Comparison of ENCODE assay signal across 15 mouse cellular contexts in the genomic region with DNA sequence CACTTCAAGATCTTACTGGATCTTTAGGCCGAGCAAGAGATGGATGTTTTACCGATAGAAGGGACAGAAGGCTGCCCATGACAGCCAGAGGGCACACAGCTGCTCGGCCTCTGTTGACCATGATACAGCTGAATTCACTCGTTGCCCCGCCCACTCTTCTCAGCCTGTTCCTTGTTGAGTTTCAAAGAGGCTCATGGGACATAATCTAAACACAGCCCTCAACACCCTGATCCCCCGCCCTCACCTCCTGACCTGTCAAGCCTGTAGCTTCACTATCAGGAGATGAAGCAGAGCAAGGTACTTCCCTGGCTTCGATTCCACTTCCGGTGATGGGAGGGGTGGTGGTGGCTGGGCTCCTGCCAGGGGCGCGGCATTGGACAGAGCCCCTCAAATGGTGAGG. TPM values are rescaled to one million over a fixed set of nuclear protein-coding genes. Genes with fewer than 3 reads are reported as not detected.
DNase-seq lines count a peak whose midpoint lies in the region; ATAC-seq lines count a peak whose summit lies in the region.
"Had no signal": no experiment of that assay in that cellular context is flagged by ENCODE, and none has a peak within 500 bp of the region (broad histone marks: within the 10 kb centered on the region; RNA-seq: fewer than 3 reads in every experiment).

No protein-coding gene starts in this region.

- intact Hi-C loops in heart, postnatal 25 days (cut with DNase I) = no loop called here

- DNase-seq in heart, postnatal 25 days (ENCODE audit: low spot score) = no peak
- peak; percentile 41 for DNase-seq in urinary bladder, postnatal 14 days (ENCODE audit: low spot score)
- DNase-seq in urinary bladder, adult 18-20 months (ENCODE audit: low spot score in 2 of 2) = no peak
- DNase-seq in ovary, adult 18-20 months (ENCODE audit: low spot score) = no peak
- no peak for DNase-seq in frontal cortex, postnatal 10 days (ENCODE audit: low spot score in 2 of 2)
- DNase-seq in left cerebral cortex, adult 9 months (ENCODE audit: low spot score in 2 of 2) = no peak
- DNase-seq: right cerebral cortex, postnatal 4 days; thymus, adult 2 months had no signal

- no peaks in the 10 kb centered on the region for H3K36me3 ChIP-seq in heart, embryonic 16.5 days (ENCODE audit: control insufficient read depth, insufficient read depth)
- H3K36me3 ChIP-seq in limb, embryonic 12.5 days = no peaks in the 10 kb centered on the region
- H3K36me3 ChIP-seq: embryonic facial prominence, embryonic 12.5 days; neural tube, embryonic 13.5 days had no signal

- peak overlapping the region; percentile 4 for H3K4me3 ChIP-seq in heart, embryonic 16.5 days (ENCODE audit: low read length)
- no peak overlapping the region for H3K4me3 ChIP-seq in limb, embryonic 12.5 days (replicated peaks)
- H3K4me3 ChIP-seq: embryonic facial prominence, embryonic 12.5 days; neural tube, embryonic 13.5 days had no signal

- H3K27ac ChIP-seq in heart, embryonic 16.5 days (ENCODE audit: low read length) = no peak overlapping the region
- H3K27ac ChIP-seq in limb, embryonic 12.5 days = no peak overlapping the region
- H3K27ac ChIP-seq: embryonic facial prominence, embryonic 12.5 days; hindbrain, postnatal 0 days; neural tube, embryonic 13.5 days had no signal

- H3K27me3 ChIP-seq in heart, embryonic 16.5 days (ENCODE audit: control insufficient read depth, insufficient read depth, low read length) = peaks cover 27% of the 10 kb centered on the region
- H3K27me3 ChIP-seq in limb, embryonic 12.5 days = peaks cover 78% of the 10 kb centered on the region
- H3K27me3 ChIP-seq: embryonic facial prominence, embryonic 12.5 days had no signal

- peaks cover 5% of the 10 kb centered on the region for H3K9me3 ChIP-seq in heart, embryonic 16.5 days (replicated peaks; ENCODE audit: control insufficient read depth, low read length)
- H3K9me3 ChIP-seq in limb, embryonic 12.5 days = peaks cover 6% of the 10 kb centered on the region
- H3K9me3 ChIP-seq: embryonic facial prominence, embryonic 12.5 days had no signal

- ATAC-seq in heart, embryonic 16.5 days (replicated peaks; ENCODE audit: extremely low read depth, insufficient read depth, low FRiP score) = no peak; the same call in 1 of the 2 replicates
- no peak for ATAC-seq in limb, embryonic 12.5 days (ENCODE audit: insufficient number of reproducible peaks, insufficient read depth, low FRiP score, low TSS enrichment, low read depth)
- ATAC-seq: hindbrain, postnatal 0 days had no signal

- 24% methylated on average over 10 of the region's 10 CpGs for WGBS in heart, embryonic 16.5 days
- WGBS in limb, embryonic 12.5 days = 26% methylated on average over 10 of the region's 10 CpGs

- H3K9ac ChIP-seq in heart, embryonic 16.5 days (ENCODE audit: low read length) = no peak overlapping the region
- no peak overlapping the region for H3K9ac ChIP-seq in limb, embryonic 12.5 days (replicated peaks)
- H3K9ac ChIP-seq: embryonic facial prominence, embryonic 12.5 days; neural tube, embryonic 13.5 days had no signal

- H3K4me1 ChIP-seq in heart, embryonic 16.5 days (ENCODE audit: control insufficient read depth, insufficient read depth, low read length) = peaks cover 5% of the 10 kb centered on the region
- H3K4me1 ChIP-seq in limb, embryonic 12.5 days (replicated peaks) = peaks cover 33% of the 10 kb centered on the region

- peak overlapping the region; percentile 51 for H3K4me2 ChIP-seq in heart, embryonic 16.5 days (ENCODE audit: low read depth, low read length)
- peak overlapping the region; percentile 37 for H3K4me2 ChIP-seq in limb, embryonic 12.5 days
- H3K4me2 ChIP-seq: embryonic facial prominence, embryonic 12.5 days; neural tube, embryonic 13.5 days had no signal

RNA-seq across cellular contexts. Expression of a gene that starts 11.8 kb away (rescaled TPM):
- polyA plus RNA-seq in heart, embryonic 16.5 days (2015; fragmentation: Nextera tagmentation; extraction: Ambion mirVana) = 0.09 and 0.17 TPM in 2 replicates
- not detected for total RNA-seq in heart, postnatal 25 days (2021)
- 174 and 206 TPM in 2 replicates for polyA plus RNA-seq in limb, embryonic 12.5 days (2016; fragmentation: Nextera tagmentation; extraction: Ambion mirVana)
- total RNA-seq: left cerebral cortex, adult 18-20 months; megakaryocyte progenitor cell, adult 5-6 weeks had no signal
- polyA plus RNA-seq: hindbrain, postnatal 0 days; neural tube, embryonic 13.5 days had no signal

Comparison
In these comparisons a context has a peak if more than half of its experiments do, and no peak if none do; other contexts are left out.
1. RNA of a gene that starts 11.8 kb away (polyA plus RNA-seq): 174 to 206 TPM in limb, embryonic 12.5 days; 0.09 to 0.17 TPM in heart, embryonic 16.5 days; every median in the first group is over 100 times any median in the second.